Mouse (Mus musculus) myocyte (in vitro differentiated cells): ENCODE measurements around the gene Nupl1.

Experiments used
- POLR2A ChIP-seq: IDR thresholded peaks from one replicate; pipeline ENCODE4 v1.6.1; 2011; ENCODE audit warnings: low read depth, mild to moderate bottlenecking, control low read depth, moderate library complexity; ENCODE audit not compliant: insufficient read length
- POLR2AphosphoS2 ChIP-seq: IDR thresholded peaks from one replicate; pipeline ENCODE4 v1.6.1; 2011; ENCODE audit warnings: low read depth, control low read depth; ENCODE audit not compliant: insufficient read length

DNA sequence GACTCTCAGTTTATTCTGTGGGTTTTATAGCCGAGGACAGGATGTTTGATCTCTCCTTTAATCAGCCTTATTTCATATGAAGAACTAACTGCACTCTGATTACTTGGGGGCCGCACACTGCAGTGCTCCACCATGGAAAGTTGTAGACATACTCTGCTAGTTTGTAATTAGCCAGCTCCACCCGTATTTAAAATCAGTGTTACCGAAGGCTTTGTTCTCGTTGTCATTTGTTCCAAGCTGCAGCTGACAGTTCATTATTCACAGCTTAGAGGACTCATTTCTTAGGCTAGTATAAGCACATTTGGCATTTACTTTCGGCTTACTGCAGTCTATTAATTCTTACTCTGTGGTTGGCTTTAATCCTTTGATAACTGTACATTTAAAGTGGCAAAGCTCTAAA is 49.8 kb upstream of the Nupl1 start:
- no peak for TF ChIP-seq POLR2AphosphoS2
- no peak for TF ChIP-seq POLR2A
